Mouse (Mus musculus) liver, embryonic 14.5 days (tissue): ENCODE measurements around the gene Sema4d. TPM values are rescaled to one million over a fixed set of nuclear protein-coding genes. Genes with fewer than 3 reads are reported as not detected.

Experiments used
- ATAC-seq: fragments of 200-750 bp; cut with Nextera tagmentation; 2 replicates; pipeline ENCODE4 v1.8.0; 2017; ENCODE audit warnings: moderate number of reproducible peaks, mild to moderate bottlenecking, moderate library complexity; ENCODE audit not compliant: insufficient read depth
- DNase-seq, 3 experiments: peaks; one replicate each; pipeline ENCODE4 v3.0.0-alpha.2; 2012 to 2013; ENCODE audit warnings: low read depth in 3 of 3, low spot score in 3 of 3
- H3K27ac ChIP-seq: fragments of 300-500 bp; sonication (generic); 2 replicates; pipeline ENCODE4 v1.5.1; 2014; ENCODE audit warnings: moderate library complexity, mild to moderate bottlenecking, control low read depth, inconsistent platforms
- H3K27me3 ChIP-seq: fragments of 300-500 bp; sonication (generic); 2 replicates; pipeline ENCODE4 v1.6.1; 2014; ENCODE audit warnings: mild to moderate bottlenecking, low read length, moderate library complexity; ENCODE audit not compliant: control insufficient read depth, insufficient read depth
- H3K36me3 ChIP-seq: fragments of 300-500 bp; sonication (generic); replicated peaks from 2 replicates; pipeline ENCODE4 v1.6.1; 2014; ENCODE audit warnings: low read depth; ENCODE audit not compliant: control insufficient read depth, insufficient read depth
- H3K4me1 ChIP-seq, 2 experiments: fragments of 200-500 bp in 1 of 2; fragments of 300-500 bp in 1 of 2; sonication (generic) in 1 of 2; replicated peaks; 2 replicates each; pipeline ENCODE4 v1.6.1; 2012 to 2014; ENCODE audit warnings: antibody characterized with exemption in 1 of 2, inconsistent platforms in 1 of 2, low read length in 1 of 2; ENCODE audit not compliant: control insufficient read depth in 2 of 2, insufficient read depth in 2 of 2
- H3K4me2 ChIP-seq: fragments of 300-500 bp; sonication (generic); 2 replicates; pipeline ENCODE4 v1.6.1; 2014; ENCODE audit warnings: low read depth, mild to moderate bottlenecking, control low read depth, moderate library complexity
- H3K4me3 ChIP-seq, 2 experiments: fragments of 200-500 bp in 1 of 2; fragments of 300-500 bp in 1 of 2; sonication (generic) in 1 of 2; 2 replicates each; pipeline ENCODE4 v1.5.1; 2012 to 2014; ENCODE audit warnings: low read depth in 2 of 2, low read length in 2 of 2, mild to moderate bottlenecking in 2 of 2, control low read depth in 1 of 2, inconsistent platforms in 1 of 2, moderate library complexity in 1 of 2; ENCODE audit not compliant: insufficient read depth in 1 of 2
- H3K9ac ChIP-seq: fragments of 300-500 bp; sonication (generic); replicated peaks from 2 replicates; pipeline ENCODE4 v1.6.1; 2014; ENCODE audit warnings: mild to moderate bottlenecking, control low read depth, moderate library complexity
- H3K9me3 ChIP-seq: fragments of 300-500 bp; sonication (generic); 2 replicates; pipeline ENCODE4 v1.6.1; 2016; ENCODE audit warnings: low read length, mixed read lengths; ENCODE audit not compliant: control insufficient read depth
- CTCF ChIP-seq: IDR thresholded peaks from 2 replicates; pipeline ENCODE4 v1.5.1; 2016; ENCODE audit warnings: antibody characterized with exemption, low read depth, control low read depth
- EP300 ChIP-seq: IDR thresholded peaks from 2 replicates; pipeline ENCODE4 v1.6.1; 2016; ENCODE audit warnings: antibody characterized with exemption, low read depth
- WGBS: fragments of 180-500 bp; shearing (Covaris S2); extraction: QIAGEN DNeasy Blood & Tissue Kit; methylation state at CpG from one replicate; pipeline ENCODE4 v1.1.7; 2014; ENCODE audit not compliant: insufficient replicate concordance; 5-methylcytosine and 5-hydroxymethylcytosine counted together
- polyA plus RNA-seq, 2 experiments: library from polyadenylated mRNA; depleted of rRNA in 1 of 2; stranded (reverse) in 1 of 2; unstranded in 1 of 2; fragments of >200 nt; fragmentation: Nextera tagmentation in 1 of 2; extraction: Ambion mirVana in 1 of 2; gene quantifications; 2 replicates each; pipeline versions ENCODE4 v1.2.1 to v1.2.3; 2012 to 2014

The Sema4d gene
- polyA plus RNA-seq, 2 experiments = 4.6 to 4.7 TPM

DNA sequence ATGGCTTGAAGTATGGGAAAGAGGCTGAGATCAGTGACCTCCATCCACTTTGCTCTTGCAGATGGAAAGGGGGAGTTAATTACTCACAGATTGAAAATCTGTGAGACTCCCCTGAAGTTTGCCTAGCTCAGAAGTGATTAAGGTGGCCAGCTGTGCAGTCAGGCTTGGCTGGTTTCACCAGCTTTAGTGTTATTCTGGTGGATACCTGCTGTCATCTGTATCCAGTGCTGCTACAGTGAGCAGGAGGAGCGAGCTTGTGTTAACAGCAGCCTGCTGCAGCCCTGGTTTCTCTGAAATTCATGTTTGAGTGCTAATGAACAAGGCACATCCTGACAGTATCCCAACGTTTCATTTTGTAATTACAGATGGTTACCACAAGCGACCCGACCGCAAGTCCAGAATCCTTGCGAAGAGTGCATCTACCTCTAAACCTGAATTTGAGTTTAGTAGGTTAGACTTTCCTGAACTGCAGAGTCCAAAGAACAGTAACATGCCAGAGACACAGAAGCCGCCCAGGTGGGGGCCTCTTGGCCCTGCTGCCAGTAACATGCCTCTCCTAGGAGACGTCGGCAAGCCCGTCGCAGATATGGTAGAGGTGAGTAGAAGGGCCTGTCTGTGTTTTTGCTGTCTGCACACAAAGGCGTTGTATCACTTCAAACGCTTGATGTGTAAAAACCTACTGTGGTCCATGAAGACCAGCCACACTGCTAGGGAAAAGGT lies 136.9 kb downstream of the Sema4d start:
- no peak for TF ChIP-seq EP300
- TF ChIP-seq CTCF = no peak
- DNase-seq (no peak), ATAC-seq (no peak)
- no peaks in the 10 kb centered on the region for H3K27me3 ChIP-seq
- 89% methylated on average over 13 of the region's 13 CpGs for WGBS
- no peaks in the 10 kb centered on the region for H3K9me3 ChIP-seq
- no peak overlapping the region for H3K4me3 ChIP-seq
- H3K4me1 ChIP-seq = peaks cover 0 to 4% of the 10 kb centered on the region in 2 experiments; a peak in 2 of 4 replicates
- H3K36me3 ChIP-seq = peaks cover 86% of the 10 kb centered on the region
- H3K4me2 ChIP-seq = no peak overlapping the region
- no peak overlapping the region for H3K27ac ChIP-seq
- no peak overlapping the region for H3K9ac ChIP-seq

DNA sequence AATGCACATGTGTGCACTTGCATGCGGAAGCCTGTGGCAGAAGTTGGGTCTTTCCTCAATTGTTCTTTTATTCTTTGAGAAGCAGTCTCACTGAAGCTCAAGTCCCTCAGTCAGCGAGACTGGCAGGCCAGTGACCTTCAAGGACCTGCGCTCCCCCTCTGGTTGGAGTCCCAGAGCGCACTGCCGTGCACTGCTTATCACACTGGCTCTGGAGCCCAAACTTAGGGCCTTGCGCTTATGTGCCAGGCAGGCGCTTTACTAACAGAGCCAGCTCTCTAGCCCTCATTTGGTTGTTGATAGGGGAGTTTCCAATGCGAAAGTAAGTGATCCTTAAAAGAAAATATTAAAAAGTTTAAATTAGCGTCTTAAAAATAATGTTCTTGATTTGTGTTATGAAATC lies 139.6 kb downstream of the Sema4d start:
- H3K4me2 ChIP-seq = no peak overlapping the region
- 85% methylated on average over 9 of the region's 9 CpGs for WGBS
- DNase-seq (no peak), ATAC-seq (no peak)
- H3K27ac ChIP-seq = no peak overlapping the region
- no peak overlapping the region for H3K9ac ChIP-seq
- H3K9me3 ChIP-seq = no peaks in the 10 kb centered on the region
- peaks cover 79% of the 10 kb centered on the region for H3K36me3 ChIP-seq
- no peaks in the 10 kb centered on the region for H3K27me3 ChIP-seq
- peaks cover under 1 to 9% of the 10 kb centered on the region in 2 experiments for H3K4me1 ChIP-seq
- TF ChIP-seq EP300 (no peak), CTCF (no peak)
- no peak overlapping the region for H3K4me3 ChIP-seq

GRCm38 (mm10) chr13:51653159-51653558 lies 140.4 kb downstream of the Sema4d start:
- ATAC-seq = no peak
- Histone ChIP-seq H3K27ac (no peak overlapping the region), H3K4me3 (no peak overlapping the region), H3K4me2 (no peak overlapping the region), H3K36me3 (peaks cover 74% of the 10 kb centered on the region), H3K9me3 (no peaks in the 10 kb centered on the region), H3K4me1 (peaks cover 7 to 15% of the 10 kb centered on the region in 2 experiments), H3K27me3 (no peaks in the 10 kb centered on the region), H3K9ac (no peak overlapping the region)
- WGBS = 87% methylated on average over 6 of the region's 6 CpGs
- no peak for DNase-seq
- TF ChIP-seq EP300 (no peak), CTCF (no peak)

DNA sequence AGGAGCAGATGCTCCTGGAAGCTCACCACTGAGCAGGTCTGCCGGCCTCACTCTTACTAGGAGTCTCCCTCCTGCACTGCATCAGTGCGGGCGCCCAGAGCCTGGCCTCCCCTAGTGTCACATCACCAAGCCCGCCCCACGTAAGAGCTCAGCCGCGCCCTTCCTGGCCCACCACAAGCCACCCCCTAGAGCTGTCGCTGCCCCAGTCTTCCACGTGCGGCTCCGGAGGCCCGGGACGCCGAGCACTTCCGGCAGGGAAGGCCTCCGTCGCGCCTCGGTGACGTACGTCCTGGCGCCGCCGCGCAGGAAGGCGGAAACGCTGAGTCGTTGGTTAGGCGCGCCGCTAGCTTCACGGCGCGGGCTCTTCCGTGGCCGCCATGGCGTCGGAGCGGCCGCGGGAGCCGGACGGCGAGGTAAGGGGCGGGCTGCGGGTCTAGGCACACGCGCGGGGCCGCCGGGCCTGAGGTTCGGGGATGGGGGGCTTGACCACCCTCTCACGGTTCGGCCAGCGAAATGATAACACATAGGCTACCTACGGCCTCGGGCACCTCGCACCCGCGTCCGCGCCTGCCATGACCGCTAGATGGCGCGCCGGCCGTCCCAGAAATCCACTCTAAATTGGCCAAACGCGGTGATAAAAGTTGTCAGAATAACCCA lies 142.0 kb downstream of the Sema4d start, which contains the start of gene Secisbp2:
Gene Secisbp2, plus strand, starts transcription at position 290 of the 657 bp plus-strand sequence.
- peak; percentile 85 to 87 (median 85) for DNase-seq
- no peaks in the 10 kb centered on the region for H3K9me3 ChIP-seq
- H3K36me3 ChIP-seq = peaks cover 63% of the 10 kb centered on the region
- H3K4me1 ChIP-seq = peaks cover 13 to 19% of the 10 kb centered on the region in 2 experiments
- H3K9ac ChIP-seq = peak within 1 kb of the TSS; percentile 90
- WGBS = under 1% methylated on average over 69 of the region's 69 CpGs
- TF ChIP-seq EP300 = peak; percentile 14; the same call in 1 of the 2 replicates
- TF ChIP-seq CTCF = peak; percentile 96
- peak; percentile 88 for ATAC-seq
- H3K4me3 ChIP-seq = peak within 1 kb of the TSS; percentile 69 to 87
- H3K27me3 ChIP-seq = no peaks in the 10 kb centered on the region
- H3K4me2 ChIP-seq = peak within 1 kb of the TSS; percentile 88
- H3K27ac ChIP-seq = peak within 1 kb of the TSS; percentile 72

- Histone ChIP-seq H3K9me3 (no peaks in the 10 kb centered on the region), H3K36me3 (peaks cover 47% of the 10 kb centered on the region), H3K9ac (no peak overlapping the region), H3K4me1 (peaks cover 13 to 19% of the 10 kb centered on the region in 2 experiments), H3K4me2 (peak overlapping the region; percentile 41), H3K27me3 (no peaks in the 10 kb centered on the region), H3K4me3 (no peak overlapping the region), H3K27ac (no peak overlapping the region)
- no peak for DNase-seq
- no peak for TF ChIP-seq EP300
- TF ChIP-seq CTCF = no peak
- WGBS = 14% methylated on average over 1 of the region's 1 CpGs
- ATAC-seq = no peak
These were observed 143.8 kb downstream of the Sema4d start for GRCm38 (mm10) chr13:51649740-51650139.
